ENCODE assay signal across 12 mouse cellular contexts in the genomic region with DNA sequence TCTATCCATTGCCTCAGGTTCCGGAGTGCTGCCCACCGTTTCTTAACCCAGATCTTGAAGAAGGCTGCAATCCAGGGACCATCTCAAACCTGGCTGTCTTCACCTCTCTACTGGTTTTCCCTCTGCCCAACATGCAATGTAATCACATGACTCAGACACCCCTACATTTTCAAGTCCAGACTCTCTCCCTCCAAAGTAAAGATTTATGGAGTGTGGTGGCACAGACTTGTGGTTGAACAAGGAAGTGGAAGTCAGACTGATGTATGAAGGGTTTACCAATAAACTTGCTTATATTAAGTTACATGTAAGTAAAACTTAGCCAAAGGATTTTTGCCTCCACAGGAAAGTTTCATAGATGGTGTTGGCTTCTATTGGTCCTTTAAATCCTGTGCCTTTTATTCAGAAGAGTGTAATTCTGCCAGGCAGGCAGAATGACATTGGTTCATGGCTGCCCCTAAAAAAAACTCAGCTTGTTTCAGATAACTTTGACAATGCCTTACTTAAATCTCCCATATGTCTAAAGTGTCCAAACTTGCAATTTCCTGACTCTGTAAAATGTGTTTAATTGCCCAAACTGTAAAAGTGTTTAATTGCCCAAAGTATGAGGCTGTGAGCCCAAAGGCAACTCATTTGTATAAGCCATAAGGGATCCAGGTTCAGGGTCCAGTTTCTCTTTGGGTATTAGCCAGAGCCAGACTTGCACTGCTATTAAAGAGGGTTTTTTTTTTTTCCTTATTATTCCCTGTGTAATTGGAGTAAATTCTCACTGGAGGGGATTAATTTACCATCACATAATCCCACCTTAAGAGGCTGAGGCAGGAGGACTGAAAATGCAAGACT.
DNase-seq lines count a peak whose midpoint lies in the region; ATAC-seq and TF ChIP-seq lines count a peak whose summit lies in the region.
"Had no signal": no experiment of that assay in that cellular context is flagged by ENCODE, and none has a peak within 500 bp of the region (broad histone marks: within the 10 kb centered on the region; RNA-seq: fewer than 3 reads in every experiment).

No protein-coding gene starts in this region.

- H3K27ac ChIP-seq in forebrain, embryonic 16.5 days (ENCODE audit: low read length): no peak overlapping the region
- no peak overlapping the region for H3K27ac ChIP-seq in forebrain, embryonic 11.5 days (ENCODE audit: low read depth, low read length)
- H3K27ac ChIP-seq in layer of hippocampus, adult 2 months: no peak overlapping the region
- H3K27ac ChIP-seq in limb, embryonic 13.5 days: peak overlapping the region; percentile 52; the same call in 1 of the 2 replicates
- H3K27ac ChIP-seq: hindbrain, embryonic 15.5 days had no signal

- ATAC-seq in forebrain, embryonic 16.5 days: peak; percentile 55; the same call in 1 of the 2 replicates
- ATAC-seq in forebrain, embryonic 11.5 days (replicated peaks; ENCODE audit: low FRiP score): no peak
- ATAC-seq in limb, embryonic 13.5 days (ENCODE audit: low FRiP score, low read depth): peak; percentile 70
- no peak for ATAC-seq in frontal cortex, adult (ENCODE audit: low TSS enrichment)
- ATAC-seq: CD4-positive, CD25-positive, alpha-beta regulatory T cell, adult 4 months had no signal

- no peak overlapping the region for H3K4me3 ChIP-seq in forebrain, embryonic 16.5 days (replicated peaks; ENCODE audit: low read length)
- H3K4me3 ChIP-seq in forebrain, embryonic 11.5 days (ENCODE audit: low read depth, low read length): no peak overlapping the region
- H3K4me3 ChIP-seq in layer of hippocampus, adult 2 months: no peak overlapping the region
- H3K4me3 ChIP-seq in limb, embryonic 13.5 days: no peak overlapping the region
- H3K4me3 ChIP-seq: hindbrain, embryonic 15.5 days had no signal

- no peak for TF ChIP-seq POLR2A in brain, embryonic 14.5 days (IDR thresholded peaks at IDR 0.05; ENCODE audit: borderline replicate concordance, extremely low read depth, insufficient read depth, insufficient read length, poor library complexity, severe bottlenecking)

- H3K27me3 ChIP-seq in forebrain, embryonic 16.5 days (replicated peaks; ENCODE audit: control insufficient read depth, insufficient read depth, low read length): no peaks in the 10 kb centered on the region
- H3K27me3 ChIP-seq in forebrain, embryonic 11.5 days (ENCODE audit: control insufficient read depth, insufficient read depth, low read length): no peaks in the 10 kb centered on the region
- no peaks in the 10 kb centered on the region for H3K27me3 ChIP-seq in limb, embryonic 13.5 days
- H3K27me3 ChIP-seq: hindbrain, embryonic 15.5 days had no signal

- H3K9me3 ChIP-seq in forebrain, embryonic 16.5 days (ENCODE audit: control insufficient read depth, low read length): no peaks in the 10 kb centered on the region; the same call in 1 of the 2 replicates
- no peaks in the 10 kb centered on the region for H3K9me3 ChIP-seq in forebrain, embryonic 11.5 days (ENCODE audit: control insufficient read depth, low read length)
- H3K9me3 ChIP-seq in limb, embryonic 13.5 days: no peaks in the 10 kb centered on the region
- H3K9me3 ChIP-seq: hindbrain, embryonic 15.5 days had no signal

- H3K9ac ChIP-seq in forebrain, embryonic 16.5 days (replicated peaks; ENCODE audit: low read depth, low read length): no peak overlapping the region
- no peak overlapping the region for H3K9ac ChIP-seq in forebrain, embryonic 11.5 days (ENCODE audit: low read length)
- no peak overlapping the region for H3K9ac ChIP-seq in limb, embryonic 13.5 days
- H3K9ac ChIP-seq: hindbrain, embryonic 15.5 days had no signal

- 90% methylated on average over 2 of the region's 2 CpGs for WGBS in forebrain, embryonic 16.5 days
- WGBS in forebrain, embryonic 11.5 days: 75% methylated on average over 2 of the region's 2 CpGs
- 76% methylated on average over 2 of the region's 2 CpGs for WGBS in limb, embryonic 13.5 days

- peaks cover 7% of the 10 kb centered on the region for H3K4me1 ChIP-seq in forebrain, embryonic 16.5 days (replicated peaks; ENCODE audit: control insufficient read depth, insufficient read depth, low read length)
- no peaks in the 10 kb centered on the region for H3K4me1 ChIP-seq in forebrain, embryonic 11.5 days (replicated peaks; ENCODE audit: control insufficient read depth, insufficient read depth, low read length)
- peaks cover 16% of the 10 kb centered on the region for H3K4me1 ChIP-seq in limb, embryonic 13.5 days

- H3K36me3 ChIP-seq in forebrain, embryonic 16.5 days (ENCODE audit: control insufficient read depth, insufficient read depth): no peaks in the 10 kb centered on the region
- no peaks in the 10 kb centered on the region for H3K36me3 ChIP-seq in forebrain, embryonic 11.5 days (ENCODE audit: control insufficient read depth, insufficient read depth, low read length)
- no peaks in the 10 kb centered on the region for H3K36me3 ChIP-seq in limb, embryonic 13.5 days
- H3K36me3 ChIP-seq: hindbrain, embryonic 15.5 days had no signal

- no peak overlapping the region for H3K4me2 ChIP-seq in forebrain, embryonic 16.5 days (ENCODE audit: low read length)
- no peak overlapping the region for H3K4me2 ChIP-seq in forebrain, embryonic 11.5 days (ENCODE audit: low read depth, low read length, severe bottlenecking)
- peak overlapping the region; percentile 11; the same call in 1 of the 2 replicates for H3K4me2 ChIP-seq in limb, embryonic 13.5 days (replicated peaks)
- H3K4me2 ChIP-seq: hindbrain, embryonic 15.5 days had no signal

- intact Hi-C loops in left cerebral cortex, postnatal 14 days (cut with DNase I): no loop called here

- no peak for DNase-seq in forebrain, embryonic 11.5 days (ENCODE audit: low spot score)
- no peak for DNase-seq in layer of hippocampus, adult 2 months (ENCODE audit: low spot score in 2 of 2)
- DNase-seq in layer of hippocampus, postnatal 25 days (ENCODE audit: extremely low spot score in 1 of 2, low spot score in 1 of 2): no peak
- peak; percentile 85 for DNase-seq in brain, embryonic 14.5 days (ENCODE audit: low read depth)
- no peak for DNase-seq in left cerebral cortex, postnatal 14 days (ENCODE audit: low spot score in 2 of 2)
- DNase-seq: cerebellum, adult 2 months; thymus, adult 18-20 months had no signal

- peak; percentile 36 for TF ChIP-seq CTCF in layer of hippocampus, adult 2 months (conservative IDR thresholded peaks at IDR 0.05)
- TF ChIP-seq CTCF in brain, embryonic 14.5 days (IDR thresholded peaks at IDR 0.05; ENCODE audit: borderline replicate concordance, extremely low read depth, insufficient read depth, insufficient read length): no peak

Comparison
In these comparisons a context has a peak if more than half of its experiments do, and no peak if none do; other contexts are left out.
1. ATAC-seq: peak in forebrain, embryonic 16.5 days (single experiment) and limb, embryonic 13.5 days (single experiment); none in forebrain, embryonic 11.5 days (single experiment) and frontal cortex, adult (single experiment).